Mouse (Mus musculus) heart, postnatal 0 days (tissue): ENCODE measurements around the gene Calr3. TPM values are rescaled to one million over a fixed set of nuclear protein-coding genes. Genes with fewer than 3 reads are reported as not detected.
A peak's percentile ranks its signal among the peaks of the same experiment; 100 is the strongest.

Source experiments
- ATAC-seq: fragments of 200-750 bp; cut with Nextera tagmentation; 2 replicates; pipeline ENCODE4 v1.8.0; 2017; ENCODE audit warnings: low read depth, moderate number of reproducible peaks, moderate library complexity; ENCODE audit not compliant: insufficient read depth
- DNase-seq: peaks from one replicate; pipeline ENCODE4 v3.0.0-alpha.2; 2016; ENCODE audit warnings: low spot score
- H3K27ac ChIP-seq: fragments of 300-500 bp; sonication (generic); 2 replicates; pipeline ENCODE4 v1.5.1; 2014; ENCODE audit warnings: low read depth, mild to moderate bottlenecking
- H3K27me3 ChIP-seq: fragments of 300-500 bp; sonication (generic); 2 replicates; pipeline ENCODE4 v1.6.1; 2014; ENCODE audit warnings: low read length, mixed read lengths; ENCODE audit not compliant: control insufficient read depth, insufficient read depth
- H3K36me3 ChIP-seq: fragments of 300-500 bp; sonication (generic); replicated peaks from 2 replicates; pipeline ENCODE4 v1.6.1; 2014; ENCODE audit warnings: low read length, mixed read lengths; ENCODE audit not compliant: control insufficient read depth, insufficient read depth
- H3K4me1 ChIP-seq: fragments of 300-500 bp; sonication (generic); 2 replicates; pipeline ENCODE4 v1.6.1; 2014; ENCODE audit warnings: antibody characterized with exemption; ENCODE audit not compliant: control insufficient read depth, insufficient read depth
- H3K4me2 ChIP-seq: fragments of 300-500 bp; sonication (generic); 2 replicates; pipeline ENCODE4 v1.6.1; 2014; ENCODE audit warnings: low read depth, mild to moderate bottlenecking, low read length, moderate library complexity
- H3K4me3 ChIP-seq: fragments of 300-500 bp; sonication (generic); 2 replicates; pipeline ENCODE4 v1.5.1; 2014; ENCODE audit warnings: low read depth, low read length
- H3K9ac ChIP-seq: fragments of 300-500 bp; sonication (generic); replicated peaks from 2 replicates; pipeline ENCODE4 v1.6.1; 2014; ENCODE audit warnings: low read depth, low read length, mixed read lengths
- H3K9me3 ChIP-seq: fragments of 300-500 bp; sonication (generic); replicated peaks from 2 replicates; pipeline ENCODE4 v1.6.1; 2016; ENCODE audit warnings: low read length; ENCODE audit not compliant: control insufficient read depth
- CTCF ChIP-seq: IDR thresholded peaks from 2 replicates; pipeline ENCODE4 v1.5.1; 2016; ENCODE audit warnings: antibody characterized with exemption, control low read depth, low read depth
- EP300 ChIP-seq: IDR thresholded peaks from 2 replicates; pipeline ENCODE4 v1.6.1; 2016; ENCODE audit warnings: antibody characterized with exemption, low read depth
- WGBS: fragments of 180-500 bp; shearing (Covaris S2); extraction: QIAGEN DNeasy Blood & Tissue Kit; methylation state at CpG from one replicate; pipeline ENCODE4 v1.1.7; 2014; 5-methylcytosine and 5-hydroxymethylcytosine counted together
- polyA plus RNA-seq: library from polyadenylated mRNA; unstranded; fragments of >200 nt; fragmentation: Nextera tagmentation; extraction: Ambion mirVana; gene quantifications from 2 replicates; pipeline ENCODE4 v1.2.1, GENCODE M21; 2015
- total RNA-seq: library from RNA; depleted of rRNA; stranded (reverse); fragments of >200 nt; gene quantifications from 2 replicates; pipeline ENCODE4 v1.2.3, GENCODE M21; 2014; ENCODE audit warnings: low replicate concordance

The Calr3 gene
- total and polyA plus RNA-seq, 2 experiments from 2014 or later = 3.2 TPM; not detected in 1

GRCm38 (mm10) chr8:72487014-72487413 lies 43.3 kb upstream of the Calr3 start:
- Histone ChIP-seq H3K4me2 (no peak overlapping the region), H3K4me3 (no peak overlapping the region), H3K9ac (no peak overlapping the region), H3K36me3 (peaks cover 49% of the 10 kb centered on the region), H3K4me1 (peaks cover 9% of the 10 kb centered on the region; the same call in 1 of the 2 replicates), H3K27me3 (no peaks in the 10 kb centered on the region), H3K9me3 (no peaks in the 10 kb centered on the region), H3K27ac (no peak overlapping the region)
- DNase-seq = no peak
- ATAC-seq = no peak
- no peak for TF ChIP-seq EP300
- TF ChIP-seq CTCF = no peak

- Histone ChIP-seq H3K9me3 (no peaks in the 10 kb centered on the region), H3K36me3 (peaks cover 58% of the 10 kb centered on the region), H3K4me1 (no peaks in the 10 kb centered on the region), H3K27ac (no peak overlapping the region; the same call in 1 of the 2 replicates), H3K9ac (no peak overlapping the region), H3K4me3 (no peak overlapping the region), H3K27me3 (no peaks in the 10 kb centered on the region), H3K4me2 (no peak overlapping the region)
- 73% methylated on average over 6 of the region's 6 CpGs for WGBS
- DNase-seq (peak; percentile 38), ATAC-seq (peak; percentile 24; the same call in 1 of the 2 replicates)
- TF ChIP-seq EP300 = no peak
- no peak; the same call in 1 of the 2 replicates for TF ChIP-seq CTCF
These were observed 42.0 kb upstream of the Calr3 start for GRCm38 (mm10) chr8:72485456-72486199.

GRCm38 (mm10) chr8:72474826-72475546 lies 31.3 kb upstream of the Calr3 start, which contains the start of gene Cherp:
Cherp (minus strand) TSS chr8:72475226.
- Histone ChIP-seq H3K9me3 (no peaks in the 10 kb centered on the region; the same call in 1 of the 2 replicates), H3K4me1 (peaks cover 16% of the 10 kb centered on the region), H3K9ac (peak within 1 kb of the TSS; percentile 61), H3K36me3 (peaks cover 32% of the 10 kb centered on the region), H3K4me2 (peak within 1 kb of the TSS; percentile 96), H3K4me3 (peak within 1 kb of the TSS; percentile 79), H3K27ac (peak within 1 kb of the TSS; percentile 82), H3K27me3 (no peaks in the 10 kb centered on the region)
- under 1% methylated on average over 78 of the region's 80 CpGs for WGBS
- peak; percentile 97 for ATAC-seq
- TF ChIP-seq EP300 = no peak
- no peak for TF ChIP-seq CTCF
- peak; percentile 99 for DNase-seq

GRCm38 (mm10) chr8:72470684-72471083 lies 27.0 kb upstream of the Calr3 start:
- Histone ChIP-seq H3K4me3 (no peak overlapping the region), H3K27me3 (no peaks in the 10 kb centered on the region), H3K36me3 (peaks cover 74% of the 10 kb centered on the region), H3K4me2 (no peak overlapping the region), H3K27ac (no peak overlapping the region), H3K4me1 (peaks cover 10% of the 10 kb centered on the region; the same call in 1 of the 2 replicates), H3K9me3 (no peaks in the 10 kb centered on the region), H3K9ac (no peak overlapping the region)
- TF ChIP-seq EP300 = no peak
- TF ChIP-seq CTCF = no peak
- no peak for DNase-seq
- whole genome bisulfite sequencing = 85% methylated on average over 7 of the region's 7 CpGs
- no peak for ATAC-seq

GRCm38 (mm10) chr8:72469984-72470383 lies 26.3 kb upstream of the Calr3 start:
- Histone ChIP-seq H3K4me2 (no peak overlapping the region), H3K36me3 (peaks cover 81% of the 10 kb centered on the region), H3K9ac (no peak overlapping the region), H3K9me3 (no peaks in the 10 kb centered on the region), H3K4me3 (no peak overlapping the region), H3K4me1 (0 out of 2 replicates have a peak, but pooled peaks cover 8% of the 10 kb centered on the region), H3K27me3 (no peaks in the 10 kb centered on the region), H3K27ac (no peak overlapping the region)
- DNase-seq (no peak), ATAC-seq (no peak)
- TF ChIP-seq CTCF = no peak
- no peak for TF ChIP-seq EP300
- 91% methylated on average over 8 of the region's 8 CpGs for WGBS
